Mouse (Mus musculus) thymus, postnatal 36 days (tissue): ENCODE results near the gene Tead2.
A peak's percentile ranks its signal among the peaks of the same experiment; 100 is the strongest.

ENCODE experiments used
- DNase-seq, 2 experiments: peaks; one replicate each; pipeline ENCODE4 v3.0.0; 2022; ENCODE audit warnings: mixed read lengths in 2 of 2

Gene Tead2

GRCm38 (mm10) chr7:45263006-45263607 is 47.6 kb downstream of the Tead2 start:
- no peak for DNase-seq

- DNase-seq, result no peak
Measured at GRCm38 (mm10) chr7:45264348-45264747, 48.8 kb downstream of the Tead2 start.

DNA sequence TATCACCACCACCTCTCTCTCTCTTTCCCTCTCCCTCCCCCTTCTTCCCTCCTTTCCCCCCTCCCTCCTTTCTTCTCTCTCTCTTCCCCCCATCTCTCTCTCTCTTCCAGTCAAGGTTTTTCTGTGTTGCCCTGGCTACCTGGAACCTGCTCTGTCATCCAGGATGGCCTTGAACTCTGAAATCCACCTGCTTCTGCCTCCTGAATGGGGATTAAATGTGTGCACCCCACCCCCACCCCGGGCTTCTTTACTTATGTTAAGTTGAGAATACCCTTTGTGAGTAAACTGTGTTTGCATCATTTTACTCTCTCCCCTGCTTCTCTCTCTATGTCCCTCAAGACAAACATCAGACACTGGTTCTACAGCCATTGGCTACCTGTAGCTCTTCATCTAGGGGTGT is 50.0 kb downstream of the Tead2 start:
- DNase-seq, result no peak

- DNase-seq, result no peak
Measured at GRCm38 (mm10) chr7:45272786-45273412, 57.3 kb downstream of the Tead2 start.

- DNase-seq, result no peak
Measured at GRCm38 (mm10) chr7:45273672-45274071, 58.1 kb downstream of the Tead2 start.

- peak; percentile 72 to 75 for DNase-seq
Measured at GRCm38 (mm10) chr7:45277136-45277760, 61.7 kb downstream of the Tead2 start, which contains the start of gene Slc6a21. Gene Slc6a21 (plus strand): TSS chr7:45277513.
